Mouse (Mus musculus) midbrain, embryonic 13.5 days (tissue): ENCODE results near the gene Amd1. TPM values are rescaled to one million over a fixed set of nuclear protein-coding genes. Genes with fewer than 3 reads are reported as not detected.
"Not testable (repeated sequence)": the region's sequence is repeated elsewhere in the genome, so short reads cannot be mapped to it uniquely, and the experiment has no call there.

ENCODE experiments used
- ATAC-seq: fragments of 200-750 bp; cut with Nextera tagmentation; 2 replicates; pipeline ENCODE4 v1.8.0; 2017; ENCODE audit warnings: mild to moderate bottlenecking, moderate TSS enrichment, moderate library complexity
- H3K27ac ChIP-seq: fragments of 300-500 bp; sonication (generic); 2 replicates; pipeline ENCODE4 v1.5.1; 2015; ENCODE audit warnings: inconsistent platforms, mild to moderate bottlenecking, moderate library complexity
- H3K27me3 ChIP-seq: fragments of 300-500 bp; sonication (generic); 2 replicates; pipeline ENCODE4 v1.6.1; 2015; ENCODE audit warnings: mild to moderate bottlenecking, inconsistent platforms
- H3K36me3 ChIP-seq: fragments of 300-500 bp; sonication (generic); 2 replicates; pipeline ENCODE4 v1.6.1; 2015; ENCODE audit warnings: mild to moderate bottlenecking, inconsistent platforms
- H3K4me1 ChIP-seq: fragments of 300-500 bp; sonication (generic); replicated peaks from 2 replicates; pipeline ENCODE4 v1.6.1; 2015; ENCODE audit warnings: inconsistent platforms
- H3K4me2 ChIP-seq: fragments of 300-500 bp; sonication (generic); replicated peaks from 2 replicates; pipeline ENCODE4 v1.6.1; 2015; ENCODE audit warnings: moderate library complexity, mild to moderate bottlenecking, inconsistent platforms
- H3K4me3 ChIP-seq: fragments of 300-500 bp; sonication (generic); replicated peaks from 2 replicates; pipeline ENCODE4 v1.5.1; 2015; ENCODE audit warnings: mild to moderate bottlenecking, inconsistent platforms
- H3K9ac ChIP-seq: fragments of 300-500 bp; sonication (generic); replicated peaks from 2 replicates; pipeline ENCODE4 v1.6.1; 2015; ENCODE audit warnings: mild to moderate bottlenecking, inconsistent platforms
- H3K9me3 ChIP-seq: fragments of 300-500 bp; sonication (generic); 2 replicates; pipeline ENCODE4 v1.6.1; 2016; ENCODE audit warnings: mild to moderate bottlenecking, inconsistent platforms
- WGBS: fragments of 180-500 bp; shearing (Covaris S2); methylation state at CpG from one replicate; pipeline ENCODE4 v1.1.7; 2015; 5-methylcytosine and 5-hydroxymethylcytosine counted together
- polyA plus RNA-seq: library from polyadenylated mRNA; unstranded; fragments of >200 nt; fragmentation: Nextera tagmentation; extraction: Ambion mirVana; gene quantifications from 2 replicates; pipeline ENCODE4 v1.2.1, GENCODE M21; 2015

Amd1 gene
- polyA plus RNA-seq, 1 experiment from 2014 or later = 40.4 TPM

DNA sequence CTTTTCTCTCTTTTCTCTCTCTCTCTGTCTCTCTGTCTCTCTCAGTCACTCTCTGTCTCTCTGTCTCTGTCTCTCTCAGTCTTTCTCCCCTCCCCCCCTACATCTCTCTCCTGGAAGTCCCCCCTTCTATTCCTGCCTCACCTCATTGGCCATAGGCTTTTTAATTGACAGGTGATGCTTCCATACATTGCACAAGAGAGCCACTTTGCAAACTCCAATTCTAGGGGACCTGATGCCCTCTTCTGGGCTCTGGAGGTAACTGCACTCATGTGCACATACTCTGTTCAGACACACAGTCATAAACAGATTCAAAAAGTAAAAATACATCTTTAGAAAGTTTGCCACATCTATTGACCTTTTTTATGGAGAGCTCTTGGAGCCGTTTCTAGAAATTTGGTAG, 28.3 kb upstream of the Amd1 start:
- Histone ChIP-seq H3K9ac (no peak overlapping the region), H3K4me2 (no peak overlapping the region), H3K36me3 (no peaks in the 10 kb centered on the region), H3K4me3 (no peak overlapping the region), H3K4me1 (no peaks in the 10 kb centered on the region), H3K9me3 (no peaks in the 10 kb centered on the region), H3K27ac (no peak overlapping the region), H3K27me3 (no peaks in the 10 kb centered on the region)
- WGBS = 89% methylated on average over 1 of the region's 1 CpGs
- ATAC-seq = no peak

GRCm38 (mm10) chr10:40328004-40328551, 26.1 kb upstream of the Amd1 start:
- Histone ChIP-seq H3K4me1 (no peaks in the 10 kb centered on the region), H3K27me3 (no peaks in the 10 kb centered on the region), H3K4me2 (no peak overlapping the region), H3K4me3 (no peak overlapping the region), H3K9ac (no peak overlapping the region), H3K9me3 (no peaks in the 10 kb centered on the region), H3K36me3 (no peaks in the 10 kb centered on the region), H3K27ac (no peak overlapping the region)
- 84% methylated on average over 9 of the region's 9 CpGs for WGBS
- no peak for ATAC-seq

- no peak overlapping the region for H3K27ac ChIP-seq
- H3K27me3 ChIP-seq = no peaks in the 10 kb centered on the region
- no peak overlapping the region for H3K4me2 ChIP-seq
- 95% methylated on average over 10 of the region's 10 CpGs for WGBS
- ATAC-seq = no peak
- H3K9ac ChIP-seq = no peak overlapping the region
- no peaks in the 10 kb centered on the region for H3K9me3 ChIP-seq
- H3K36me3 ChIP-seq = no peaks in the 10 kb centered on the region
- no peak overlapping the region for H3K4me3 ChIP-seq
- no peaks in the 10 kb centered on the region for H3K4me1 ChIP-seq
Measured at GRCm38 (mm10) chr10:40320306-40320705, 18.3 kb upstream of the Amd1 start.

DNA sequence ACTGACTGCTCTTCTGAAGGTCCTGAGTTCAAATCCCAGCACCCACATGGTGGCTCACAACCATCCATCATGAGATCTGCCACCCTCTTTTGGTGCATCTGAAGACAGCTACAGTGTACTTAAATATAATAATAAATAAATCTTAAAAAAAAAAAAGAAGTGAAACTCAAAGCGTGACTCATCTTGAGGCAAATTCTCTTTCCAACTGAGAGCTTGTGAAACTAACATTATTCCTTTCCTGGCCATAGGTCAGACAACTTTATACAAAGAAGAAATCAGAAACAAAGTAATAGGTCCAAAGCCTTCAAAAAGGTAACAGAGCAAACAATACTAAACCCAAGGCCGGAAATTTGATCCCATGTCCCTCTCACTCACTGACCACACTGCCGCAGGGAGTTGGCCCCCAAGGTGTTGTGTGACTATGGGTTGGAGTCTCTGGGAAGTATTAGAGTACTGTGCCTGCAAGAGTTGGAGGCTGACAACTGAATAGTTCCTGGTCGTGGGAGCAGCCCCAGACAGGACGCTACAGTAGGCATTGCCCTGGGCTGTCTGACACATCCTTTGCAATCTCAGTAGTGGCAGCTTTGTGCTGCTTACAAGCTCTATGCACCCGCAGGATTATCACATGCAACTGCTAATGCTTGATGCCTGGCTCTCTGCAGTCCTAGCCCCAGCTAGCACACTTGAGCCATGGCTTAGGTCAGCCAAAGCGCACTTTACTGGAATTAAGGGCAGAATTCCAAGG, 15.0 kb upstream of the Amd1 start:
- Histone ChIP-seq H3K9ac (no peak overlapping the region), H3K4me1 (no peaks in the 10 kb centered on the region), H3K27me3 (no peaks in the 10 kb centered on the region), H3K36me3 (no peaks in the 10 kb centered on the region), H3K4me3 (no peak overlapping the region), H3K9me3 (no peaks in the 10 kb centered on the region), H3K27ac (no peak overlapping the region), H3K4me2 (no peak overlapping the region)
- WGBS = 71% methylated on average over 7 of the region's 7 CpGs
- no peak for ATAC-seq

DNA sequence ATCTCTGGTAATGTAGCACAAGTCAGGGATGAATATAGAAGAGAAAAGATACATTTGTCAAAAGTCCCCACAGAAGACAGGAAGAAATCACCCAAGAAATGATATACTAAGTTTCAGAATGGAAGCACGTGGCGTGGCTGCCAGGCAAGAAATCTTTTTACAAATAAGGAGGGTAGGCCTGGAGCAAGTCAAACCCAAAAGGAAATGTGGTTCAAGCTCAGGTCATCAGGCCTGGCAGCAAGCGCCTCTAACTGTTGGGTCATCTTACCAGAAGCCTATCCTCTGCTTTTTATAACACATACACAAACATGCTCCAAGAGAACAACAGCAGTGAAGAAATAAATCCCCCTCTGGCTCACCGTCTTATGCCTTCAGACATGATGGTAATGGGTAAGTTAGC, 10.8 kb upstream of the Amd1 start:
- Histone ChIP-seq H3K9me3 (no peaks in the 10 kb centered on the region), H3K9ac (no peak overlapping the region), H3K27me3 (no peaks in the 10 kb centered on the region), H3K36me3 (no peaks in the 10 kb centered on the region), H3K4me1 (no peaks in the 10 kb centered on the region), H3K27ac (no peak overlapping the region), H3K4me2 (no peak overlapping the region), H3K4me3 (no peak overlapping the region)
- 89% methylated on average over 4 of the region's 4 CpGs for whole genome bisulfite sequencing
- no peak for ATAC-seq

DNA sequence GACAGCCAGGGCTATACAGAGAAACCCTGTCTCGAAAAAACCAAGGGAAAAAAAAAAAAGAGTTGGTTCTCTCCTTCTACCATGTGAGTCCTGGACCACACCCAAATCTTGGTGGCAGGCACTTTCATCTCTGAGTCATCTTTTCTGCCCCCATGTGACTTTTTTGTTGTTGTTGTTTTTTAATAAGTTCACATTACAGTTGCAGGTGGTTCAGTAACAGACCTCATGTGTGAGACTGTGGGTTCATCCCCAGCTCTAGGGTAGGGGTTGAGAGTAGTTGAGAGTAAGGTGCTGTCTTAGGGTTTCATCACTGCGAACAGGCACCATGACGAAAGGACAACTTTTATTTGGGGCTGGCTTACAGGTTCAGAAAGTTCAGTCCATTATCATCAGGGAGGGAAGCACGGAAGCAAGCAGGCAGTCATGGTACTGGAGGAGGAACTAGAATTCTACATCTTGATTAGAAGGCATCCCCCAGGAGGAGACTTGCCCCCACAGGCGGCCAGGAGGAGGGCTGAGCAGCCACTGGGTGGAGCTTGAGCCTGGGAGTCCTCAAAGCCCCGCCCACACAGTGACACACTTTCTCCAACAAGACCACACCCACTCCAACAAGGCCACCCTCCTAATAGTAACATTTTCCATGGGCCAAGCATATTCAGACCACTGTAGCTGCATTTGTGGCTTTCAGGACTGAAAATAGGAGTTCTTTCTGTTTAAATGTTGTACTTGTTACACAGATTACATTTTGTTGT, 8.1 kb upstream of the Amd1 start:
- 0 out of 2 replicates have a peak, but pooled peaks cover 4% of the 10 kb centered on the region for H3K9me3 ChIP-seq
- H3K27me3 ChIP-seq = no peaks in the 10 kb centered on the region
- no peak overlapping the region for H3K9ac ChIP-seq
- H3K4me1 ChIP-seq = no peaks in the 10 kb centered on the region
- H3K4me3 ChIP-seq = no peak overlapping the region
- 47% methylated on average over 6 of the region's 6 CpGs for WGBS
- H3K4me2 ChIP-seq = no peak overlapping the region
- no peak overlapping the region for H3K27ac ChIP-seq
- ATAC-seq = no peak
- H3K36me3 ChIP-seq = no peaks in the 10 kb centered on the region

DNA sequence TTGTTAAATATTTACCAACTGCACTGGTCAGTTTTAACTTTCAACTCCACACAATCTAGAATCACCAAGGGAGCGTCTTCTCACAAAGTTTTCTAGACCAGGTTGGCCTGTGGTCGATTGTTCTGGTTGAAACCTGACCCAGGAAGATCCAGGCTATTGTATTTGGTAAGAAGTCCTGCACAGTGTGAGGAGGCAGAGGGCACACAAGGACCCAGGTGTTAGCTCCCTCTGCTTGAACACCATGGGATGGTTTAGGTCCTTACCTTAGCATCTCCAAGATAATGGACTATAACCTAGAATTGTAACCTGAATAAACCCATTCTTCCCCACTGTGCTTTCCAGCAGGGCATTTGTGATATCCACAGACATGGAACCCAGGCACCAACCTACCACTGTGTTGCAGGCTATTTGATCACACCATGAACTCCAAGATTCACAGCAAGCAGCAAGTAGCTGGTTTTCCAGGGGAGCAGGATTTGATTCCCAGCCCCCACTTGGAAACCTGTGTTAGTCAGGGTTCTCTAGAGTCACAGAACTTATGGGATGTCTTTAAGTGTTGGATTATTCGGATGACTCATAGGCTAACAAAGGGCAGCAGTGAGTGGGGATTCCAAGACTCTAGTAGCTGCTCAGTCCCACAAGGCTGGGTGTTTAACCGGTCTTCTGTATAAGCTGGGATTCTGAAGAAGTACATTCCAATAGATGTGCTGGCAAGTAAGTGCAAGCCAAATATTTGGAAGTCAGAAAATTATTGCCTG, 6.0 kb upstream of the Amd1 start:
- no peaks in the 10 kb centered on the region for H3K36me3 ChIP-seq
- H3K4me3 ChIP-seq = no peak overlapping the region
- no peak overlapping the region for H3K4me2 ChIP-seq
- H3K27me3 ChIP-seq = no peaks in the 10 kb centered on the region
- H3K9ac ChIP-seq = no peak overlapping the region
- no peaks in the 10 kb centered on the region for H3K4me1 ChIP-seq
- 0 out of 2 replicates have a peak, but pooled peaks cover 4% of the 10 kb centered on the region for H3K9me3 ChIP-seq
- ATAC-seq = no peak
- H3K27ac ChIP-seq = no peak overlapping the region
- 65% methylated on average over 4 of the region's 4 CpGs for WGBS

DNA sequence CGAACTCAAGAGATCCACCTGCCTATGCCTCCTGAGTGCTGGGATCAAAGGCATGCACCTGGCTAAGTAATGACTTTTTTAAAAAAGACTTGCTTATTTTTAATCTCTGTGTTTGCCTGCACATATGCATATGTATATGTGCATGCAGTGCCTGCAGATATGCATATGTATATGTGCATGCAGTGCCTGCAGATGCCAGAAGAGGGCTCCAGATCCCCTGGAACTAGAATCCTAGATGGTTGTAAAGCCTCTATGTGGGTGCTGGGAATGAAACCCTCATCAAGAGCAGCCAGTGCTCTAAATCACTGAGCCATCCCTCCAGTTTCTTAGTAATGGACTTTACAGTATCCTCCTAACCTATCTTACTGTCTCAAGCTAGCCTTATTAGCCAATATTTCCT, 4.0 kb upstream of the Amd1 start:
- H3K27me3 ChIP-seq = no peaks in the 10 kb centered on the region
- no peak overlapping the region for H3K4me2 ChIP-seq
- 91% methylated on average over 1 of the region's 1 CpGs for WGBS
- no peaks in the 10 kb centered on the region for H3K36me3 ChIP-seq
- H3K4me3 ChIP-seq = no peak overlapping the region
- no peak for ATAC-seq
- H3K9me3 ChIP-seq = 0 out of 2 replicates have a peak, but pooled peaks cover 4% of the 10 kb centered on the region
- no peak overlapping the region for H3K27ac ChIP-seq
- no peaks in the 10 kb centered on the region for H3K4me1 ChIP-seq
- no peak overlapping the region for H3K9ac ChIP-seq

GRCm38 (mm10) chr10:40301181-40302075, 558 bp downstream of the Amd1 start:
- H3K9ac ChIP-seq = peak overlapping the region; percentile 98
- H3K9me3 ChIP-seq, H3K36me3 ChIP-seq, H3K27me3 ChIP-seq: not testable (repeated sequence)
- peak overlapping the region; percentile 74 for H3K4me2 ChIP-seq
- 2% methylated on average over 66 of the region's 91 CpGs for WGBS
- H3K4me3 ChIP-seq = peak overlapping the region; percentile 96
- peak overlapping the region; percentile 90 for H3K27ac ChIP-seq
- H3K4me1 ChIP-seq = peaks cover 30% of the 10 kb centered on the region
- ATAC-seq = peak; percentile 40

- H3K27me3 ChIP-seq = no peaks in the 10 kb centered on the region
- H3K27ac ChIP-seq = peak overlapping the region; percentile 90
- ATAC-seq = peak; percentile 71
- peak overlapping the region; percentile 96 for H3K4me3 ChIP-seq
- H3K36me3 ChIP-seq = no peaks in the 10 kb centered on the region
- H3K4me2 ChIP-seq = peak overlapping the region; percentile 74
- no peaks in the 10 kb centered on the region for H3K9me3 ChIP-seq
- H3K9ac ChIP-seq = peak overlapping the region; percentile 98
- WGBS = under 1% methylated on average over 36 of the region's 36 CpGs
- peaks cover 30% of the 10 kb centered on the region for H3K4me1 ChIP-seq
Measured at GRCm38 (mm10) chr10:40300648-40301171, 1.3 kb downstream of the Amd1 start.

GRCm38 (mm10) chr10:40292640-40293039, 9.3 kb downstream of the Amd1 start:
- H3K4me2 ChIP-seq = no peak overlapping the region
- no peaks in the 10 kb centered on the region for H3K9me3 ChIP-seq
- H3K9ac ChIP-seq = no peak overlapping the region
- peaks cover 10% of the 10 kb centered on the region; the same call in 1 of the 2 replicates for H3K4me1 ChIP-seq
- H3K4me3 ChIP-seq = no peak overlapping the region
- no peak overlapping the region for H3K27ac ChIP-seq
- H3K36me3 ChIP-seq = peaks cover 37% of the 10 kb centered on the region
- WGBS = 95% methylated on average over 6 of the region's 6 CpGs
- no peaks in the 10 kb centered on the region for H3K27me3 ChIP-seq
- ATAC-seq = no peak
